Mouse (Mus musculus) bone marrow, adult 2 months (tissue): Measurements from ENCODE around the gene Gcsh.

Experiments used
- CTCF ChIP-seq: fragments of 200-500 bp; IDR thresholded peaks from 2 replicates; pipeline ENCODE4 v1.5.1; 2011; ENCODE audit warnings: low read length, control low read depth; ENCODE audit not compliant: control insufficient read depth, insufficient read depth
- POLR2A ChIP-seq: fragments of 200-500 bp; IDR thresholded peaks from 2 replicates; pipeline ENCODE4 v1.6.1; 2011; ENCODE audit warnings: low read depth, mild to moderate bottlenecking, control low read depth, low read length, borderline replicate concordance; ENCODE audit not compliant: control insufficient read depth

GRCm38 (mm10) chr8:116994016-116994716 lies 829 bp upstream of the Gcsh start:
- TF ChIP-seq CTCF: no peak
- no peak for TF ChIP-seq POLR2A
